Mouse (Mus musculus) liver, postnatal 0 days (tissue): ENCODE measurements around the gene Slc38a10.

Experiments used
- CTCF ChIP-seq: sonication (generic); IDR thresholded peaks from 2 replicates; pipeline ENCODE4 v1.5.1; 2016; ENCODE audit warnings: antibody characterized with exemption, low read depth
- EP300 ChIP-seq: IDR thresholded peaks from 2 replicates; pipeline ENCODE4 v1.6.1; 2016; ENCODE audit warnings: antibody characterized with exemption, low read depth, mild to moderate bottlenecking

- TF ChIP-seq CTCF: no peak
- TF ChIP-seq EP300: no peak
These were observed 24.8 kb upstream of the Slc38a10 start for GRCm38 (mm10) chr11:120175948-120176347.
